Mouse (Mus musculus) spleen, adult 2 months (tissue): ENCODE measurements around the gene Grpel1. TPM values are rescaled to one million over a fixed set of nuclear protein-coding genes. Genes with fewer than 3 reads are reported as not detected.

Experiments
- DNase-seq, 2 experiments: peaks; one replicate each; pipeline versions ENCODE4 v3.0.0 to v3.0.0-alpha.2; 2012 to 2021; ENCODE audit warnings: low spot score in 2 of 2, low read depth in 1 of 2
- H3K27ac ChIP-seq: fragments of 200-500 bp; 2 replicates; pipeline ENCODE4 v1.5.1; 2012; ENCODE audit warnings: low read length, inconsistent platforms; ENCODE audit not compliant: insufficient read depth
- H3K27me3 ChIP-seq: fragments of 200-500 bp; 2 replicates; pipeline ENCODE4 v1.6.1; 2012; ENCODE audit warnings: mild to moderate bottlenecking, moderate library complexity, low read length, inconsistent platforms; ENCODE audit not compliant: control insufficient read depth, insufficient read depth
- H3K36me3 ChIP-seq: fragments of 200-500 bp; 2 replicates; pipeline ENCODE4 v1.6.1; 2012; ENCODE audit warnings: mild to moderate bottlenecking, low read length, inconsistent platforms; ENCODE audit not compliant: control insufficient read depth, insufficient read depth
- H3K4me1 ChIP-seq: fragments of 200-500 bp; 2 replicates; pipeline ENCODE4 v1.6.1; 2011; ENCODE audit warnings: inconsistent platforms; ENCODE audit not compliant: control insufficient read depth, insufficient read depth, insufficient read length
- H3K4me3 ChIP-seq: fragments of 200-500 bp; 2 replicates; pipeline ENCODE4 v1.5.1; 2011; ENCODE audit warnings: mild to moderate bottlenecking, inconsistent platforms; ENCODE audit not compliant: insufficient read depth, insufficient read length; ENCODE audit errors: extremely low read depth
- CTCF ChIP-seq: fragments of 200-500 bp; IDR thresholded peaks from 2 replicates; pipeline ENCODE4 v1.5.1; 2011; ENCODE audit warnings: mild to moderate bottlenecking, inconsistent platforms; ENCODE audit not compliant: insufficient read depth, insufficient read length, insufficient replicate concordance; ENCODE audit errors: extremely low read depth
- POLR2A ChIP-seq: fragments of 200-500 bp; IDR thresholded peaks from 2 replicates; pipeline ENCODE4 v1.6.1; 2011; ENCODE audit warnings: low read depth, low read length, inconsistent platforms
- WGBS: fragments of 180-500 bp; shearing (Covaris S2); methylation state at CpG from one replicate; pipeline ENCODE4 v1.1.7; 2018; 5-methylcytosine and 5-hydroxymethylcytosine counted together
- polyA plus RNA-seq: library from polyadenylated mRNA; depleted of rRNA; stranded (reverse); fragments of >200 nt; gene quantifications from 2 replicates; pipeline ENCODE4 v1.2.3, GENCODE M21; 2012

The Grpel1 gene
- polyA plus RNA-seq, 1 experiment, result 6.4 TPM

GRCm38 (mm10) chr5:36505643-36506042, 40.8 kb downstream of the Grpel1 start:
- no peak for TF ChIP-seq CTCF
- no peak for TF ChIP-seq POLR2A
- Histone ChIP-seq H3K4me3 (no peak overlapping the region), H3K27ac (no peak overlapping the region), H3K36me3 (peaks cover 47% of the 10 kb centered on the region), H3K27me3 (no peaks in the 10 kb centered on the region), H3K4me1 (no peaks in the 10 kb centered on the region)
- WGBS, result 82% methylated on average over 5 of the region's 5 CpGs
- no peak for DNase-seq

GRCm38 (mm10) chr5:36508351-36508750, 43.6 kb downstream of the Grpel1 start:
- Histone ChIP-seq H3K4me1 (no peaks in the 10 kb centered on the region), H3K4me3 (no peak overlapping the region), H3K27me3 (no peaks in the 10 kb centered on the region), H3K36me3 (peaks cover 58% of the 10 kb centered on the region), H3K27ac (no peak overlapping the region)
- no peak for TF ChIP-seq CTCF
- TF ChIP-seq POLR2A, result no peak
- no peak for DNase-seq
- 94% methylated on average over 10 of the region's 10 CpGs for WGBS

GRCm38 (mm10) chr5:36510956-36511355, 46.2 kb downstream of the Grpel1 start:
- no peaks in the 10 kb centered on the region for H3K4me1 ChIP-seq
- H3K36me3 ChIP-seq, result peaks cover 55% of the 10 kb centered on the region
- WGBS, result 92% methylated on average over 2 of the region's 2 CpGs

GRCm38 (mm10) chr5:36515126-36515525, 50.3 kb downstream of the Grpel1 start:
- Histone ChIP-seq H3K4me1 (no peaks in the 10 kb centered on the region), H3K36me3 (peaks cover 58% of the 10 kb centered on the region), H3K27ac (no peak overlapping the region), H3K4me3 (no peak overlapping the region), H3K27me3 (no peaks in the 10 kb centered on the region)
- no peak for DNase-seq
- TF ChIP-seq POLR2A, result no peak
- TF ChIP-seq CTCF, result no peak
- WGBS, result 67% methylated on average over 1 of the region's 1 CpGs

More at GRCm38 (mm10) chr5:36510956-36511355, 46.2 kb downstream of the Grpel1 start:
- H3K27me3 ChIP-seq, result no peaks in the 10 kb centered on the region
- H3K4me3 ChIP-seq, result no peak overlapping the region
- TF ChIP-seq POLR2A (no peak), CTCF (no peak)
- DNase-seq, result no peak
- no peak overlapping the region for H3K27ac ChIP-seq

GRCm38 (mm10) chr5:36515558-36515957, 50.8 kb downstream of the Grpel1 start:
- Histone ChIP-seq H3K4me3 (no peak overlapping the region), H3K27me3 (no peaks in the 10 kb centered on the region), H3K36me3 (peaks cover 57% of the 10 kb centered on the region), H3K27ac (peak overlapping the region; percentile 28; the same call in 1 of the 2 replicates), H3K4me1 (no peaks in the 10 kb centered on the region)
- TF ChIP-seq CTCF, result no peak
- TF ChIP-seq POLR2A, result no peak
- WGBS, result 85% methylated on average over 5 of the region's 5 CpGs
- DNase-seq, result no peak

GRCm38 (mm10) chr5:36517596-36517995, 52.8 kb downstream of the Grpel1 start:
- 91% methylated on average over 3 of the region's 3 CpGs for WGBS
- H3K4me1 ChIP-seq, result no peaks in the 10 kb centered on the region

GRCm38 (mm10) chr5:36519751-36520150, 55.0 kb downstream of the Grpel1 start:
- Histone ChIP-seq H3K27ac (no peak overlapping the region), H3K4me3 (no peak overlapping the region), H3K36me3 (peaks cover 40% of the 10 kb centered on the region), H3K27me3 (no peaks in the 10 kb centered on the region), H3K4me1 (no peaks in the 10 kb centered on the region)
- no peak for TF ChIP-seq CTCF
- TF ChIP-seq POLR2A, result no peak
- no peak for DNase-seq
- WGBS, result 87% methylated on average over 3 of the region's 3 CpGs

More at GRCm38 (mm10) chr5:36517596-36517995, 52.8 kb downstream of the Grpel1 start:
- no peak for DNase-seq
- no peak overlapping the region for H3K4me3 ChIP-seq
- H3K36me3 ChIP-seq, result peaks cover 49% of the 10 kb centered on the region
- no peak overlapping the region for H3K27ac ChIP-seq
- TF ChIP-seq POLR2A, result no peak
- H3K27me3 ChIP-seq, result no peaks in the 10 kb centered on the region
